Mouse (Mus musculus) intestine, embryonic 16.5 days (tissue): ENCODE results near the gene Gba. TPM values are rescaled to one million over a fixed set of nuclear protein-coding genes. Genes with fewer than 3 reads are reported as not detected.

ENCODE experiments used
- ATAC-seq: fragments of 200-750 bp; cut with Nextera tagmentation; 2 replicates; pipeline ENCODE4 v1.8.0; 2017; ENCODE audit warnings: moderate TSS enrichment, moderate library complexity
- H3K27ac ChIP-seq: fragments of 300-500 bp; sonication (generic); 2 replicates; pipeline ENCODE4 v1.5.1; 2014; ENCODE audit warnings: mild to moderate bottlenecking, low read length
- H3K27me3 ChIP-seq: fragments of 300-500 bp; sonication (generic); replicated peaks from 2 replicates; pipeline ENCODE4 v1.6.1; 2014; ENCODE audit warnings: low read length, control low read depth, mixed read lengths; ENCODE audit not compliant: control insufficient read depth, insufficient read depth
- H3K36me3 ChIP-seq: fragments of 300-500 bp; sonication (generic); 2 replicates; pipeline ENCODE4 v1.6.1; 2014; ENCODE audit warnings: low read length, control low read depth; ENCODE audit not compliant: control insufficient read depth, insufficient read depth
- H3K4me1 ChIP-seq: fragments of 300-500 bp; sonication (generic); 2 replicates; pipeline ENCODE4 v1.6.1; 2014; ENCODE audit warnings: low read length, control low read depth, mixed read lengths; ENCODE audit not compliant: control insufficient read depth, insufficient read depth
- H3K4me2 ChIP-seq: fragments of 300-500 bp; sonication (generic); 2 replicates; pipeline ENCODE4 v1.6.1; 2014; ENCODE audit warnings: low read depth, low read length, control low read depth
- H3K4me3 ChIP-seq: fragments of 300-500 bp; sonication (generic); 2 replicates; pipeline ENCODE4 v1.5.1; 2014; ENCODE audit warnings: mild to moderate bottlenecking, low read length
- H3K9ac ChIP-seq: fragments of 300-500 bp; sonication (generic); 2 replicates; pipeline ENCODE4 v1.6.1; 2014; ENCODE audit warnings: low read depth, low read length
- H3K9me3 ChIP-seq: fragments of 300-500 bp; sonication (generic); 2 replicates; pipeline ENCODE4 v1.6.1; 2016; ENCODE audit warnings: low read length, control low read depth; ENCODE audit not compliant: control insufficient read depth
- WGBS: fragments of 180-500 bp; shearing (Covaris S2); extraction: QIAGEN DNeasy Blood & Tissue Kit; methylation state at CpG from one replicate; pipeline ENCODE4 v1.1.7; 2014; 5-methylcytosine and 5-hydroxymethylcytosine counted together
- polyA plus RNA-seq: library from polyadenylated mRNA; unstranded; fragments of >200 nt; fragmentation: Nextera tagmentation; extraction: Ambion mirVana; gene quantifications from 2 replicates; pipeline ENCODE4 v1.2.1, GENCODE M21; 2015

Gba gene
- polyA plus RNA-seq, 1 experiment from 2014 or later: 73.1 TPM

DNA sequence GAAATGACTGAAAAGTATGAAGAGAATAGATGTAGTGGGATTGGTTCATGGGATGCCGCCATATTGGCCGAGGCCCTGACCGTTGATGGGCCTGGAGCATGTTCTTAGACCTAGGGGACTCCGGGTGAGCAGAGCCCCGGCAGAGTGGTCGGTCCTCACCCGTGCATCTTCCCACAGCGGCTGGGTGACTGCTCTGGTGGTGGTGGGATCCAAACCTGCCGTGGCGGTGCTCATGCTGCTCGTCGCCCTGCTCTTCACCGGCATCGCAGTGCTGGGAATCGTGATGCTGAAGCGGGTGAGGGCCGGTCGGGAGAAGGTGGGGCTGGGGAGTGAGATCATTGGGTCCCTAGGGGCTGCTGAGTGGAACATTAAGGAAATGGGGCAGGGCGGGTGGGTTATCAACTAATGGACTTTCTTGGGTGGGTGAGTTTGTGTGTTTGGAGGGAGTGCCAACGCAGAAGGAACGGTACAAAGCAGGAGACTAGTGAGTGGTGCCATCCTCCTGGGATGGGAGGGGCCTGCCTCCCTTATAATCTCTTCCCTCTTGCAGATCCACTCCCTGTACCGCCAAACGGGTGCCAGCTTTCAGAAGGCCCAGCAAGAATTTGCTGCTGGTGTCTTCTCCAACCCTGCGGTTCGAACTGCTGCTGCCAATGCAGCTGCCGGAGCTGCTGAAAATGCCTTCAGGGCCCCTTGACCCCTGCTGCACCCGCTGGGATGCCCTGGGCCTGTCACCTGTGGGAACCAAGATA is 20.8 kb upstream of the Gba start:
- Histone ChIP-seq H3K9me3 (no peaks in the 10 kb centered on the region), H3K4me3 (no peak overlapping the region), H3K27me3 (no peaks in the 10 kb centered on the region), H3K4me2 (no peak overlapping the region), H3K27ac (no peak overlapping the region), H3K9ac (no peak overlapping the region), H3K4me1 (peaks cover 37% of the 10 kb centered on the region), H3K36me3 (peaks cover 6% of the 10 kb centered on the region; the same call in 1 of the 2 replicates)
- ATAC-seq: no peak
- 90% methylated on average over 27 of the region's 27 CpGs for WGBS

DNA sequence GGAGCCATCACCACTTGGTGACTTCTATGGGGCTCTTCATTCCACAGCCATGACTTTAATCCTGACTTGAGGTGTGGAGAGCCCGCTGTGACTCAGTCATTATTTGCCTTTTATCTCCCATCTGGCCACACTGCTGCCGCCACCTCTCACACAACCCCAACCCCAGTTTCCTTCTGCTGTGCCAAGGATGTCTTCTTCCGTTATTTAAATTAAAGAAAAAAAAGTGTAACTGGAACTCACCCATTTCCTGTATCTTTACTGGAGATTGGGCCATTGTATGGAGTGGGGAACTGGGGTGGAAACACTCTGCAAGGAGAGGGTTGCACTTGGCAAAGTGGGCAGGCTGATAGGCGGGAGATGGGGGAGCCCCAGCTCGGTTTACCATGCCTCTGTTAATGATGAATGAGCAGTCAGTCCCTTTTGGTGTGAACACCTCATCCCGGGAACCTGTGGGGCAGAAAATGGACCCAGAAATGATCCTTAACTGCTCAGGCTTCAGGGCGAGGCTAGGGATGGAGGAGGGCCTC is 20.1 kb upstream of the Gba start:
- Histone ChIP-seq H3K9ac (peak overlapping the region; percentile 85; the same call in 1 of the 2 replicates), H3K36me3 (peaks cover 6% of the 10 kb centered on the region; the same call in 1 of the 2 replicates), H3K4me3 (peak overlapping the region; percentile 75), H3K4me2 (peak overlapping the region; percentile 94), H3K27ac (peak overlapping the region; percentile 28; the same call in 1 of the 2 replicates), H3K27me3 (no peaks in the 10 kb centered on the region), H3K4me1 (peaks cover 37% of the 10 kb centered on the region), H3K9me3 (no peaks in the 10 kb centered on the region)
- 43% methylated on average over 7 of the region's 7 CpGs for WGBS
- ATAC-seq: no peak

DNA sequence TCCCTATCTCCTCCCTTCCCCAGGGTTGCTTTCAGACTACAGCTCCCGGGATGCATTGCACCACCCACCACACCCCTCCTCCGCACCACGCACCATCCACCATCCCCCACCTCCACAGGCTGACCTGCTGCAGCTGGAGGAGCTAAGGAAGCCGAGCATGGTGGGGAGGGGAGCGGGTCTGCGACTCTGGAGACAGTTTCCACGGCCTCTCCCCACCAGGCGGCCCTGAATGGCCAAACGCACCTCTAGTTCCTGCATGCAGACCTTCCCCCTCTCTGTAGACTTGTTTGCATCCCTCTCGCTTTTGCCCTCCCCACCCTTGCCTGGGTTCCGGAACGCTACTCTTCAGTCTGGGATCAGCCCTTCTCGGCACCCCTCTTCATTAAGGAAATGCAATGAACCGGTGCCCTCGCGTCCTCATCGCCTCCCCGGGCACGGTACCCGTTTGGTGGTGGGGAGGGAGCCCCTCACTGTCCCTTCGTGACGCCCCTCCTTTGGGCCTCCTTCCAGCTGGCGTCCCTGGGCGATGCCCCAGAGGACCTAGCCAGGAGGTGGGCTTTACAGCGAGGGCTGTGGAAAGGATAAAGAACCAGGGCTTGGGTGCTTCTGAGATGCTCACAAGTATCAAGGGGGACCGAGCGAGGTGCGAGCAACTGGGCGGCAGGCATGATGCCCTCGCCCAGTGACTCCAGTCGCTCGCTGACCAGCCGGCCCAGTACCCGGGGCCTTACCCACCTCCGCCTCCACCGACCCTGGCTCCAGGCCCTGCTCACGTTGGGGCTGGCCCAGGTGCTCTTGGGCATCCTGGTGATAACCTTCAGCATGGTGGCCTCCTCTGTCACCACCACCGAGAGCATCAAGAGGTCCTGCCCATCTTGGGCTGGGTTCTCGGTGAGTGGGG is 19.4 kb upstream of the Gba start, which contains the start of gene Fam189b:
Gene Fam189b, plus strand, starts transcription at position 86 of the 901 bp plus-strand sequence.
- ATAC-seq: peak; percentile 95
- Histone ChIP-seq H3K9ac (peak within 1 kb of the TSS; percentile 85), H3K27ac (peak within 1 kb of the TSS; percentile 72), H3K4me3 (peak within 1 kb of the TSS; percentile 75), H3K9me3 (no peaks in the 10 kb centered on the region), H3K4me1 (peaks cover 36% of the 10 kb centered on the region), H3K27me3 (no peaks in the 10 kb centered on the region), H3K4me2 (peak within 1 kb of the TSS; percentile 94), H3K36me3 (peaks cover 9% of the 10 kb centered on the region; the same call in 1 of the 2 replicates)
- 9% methylated on average over 39 of the region's 39 CpGs for WGBS

DNA sequence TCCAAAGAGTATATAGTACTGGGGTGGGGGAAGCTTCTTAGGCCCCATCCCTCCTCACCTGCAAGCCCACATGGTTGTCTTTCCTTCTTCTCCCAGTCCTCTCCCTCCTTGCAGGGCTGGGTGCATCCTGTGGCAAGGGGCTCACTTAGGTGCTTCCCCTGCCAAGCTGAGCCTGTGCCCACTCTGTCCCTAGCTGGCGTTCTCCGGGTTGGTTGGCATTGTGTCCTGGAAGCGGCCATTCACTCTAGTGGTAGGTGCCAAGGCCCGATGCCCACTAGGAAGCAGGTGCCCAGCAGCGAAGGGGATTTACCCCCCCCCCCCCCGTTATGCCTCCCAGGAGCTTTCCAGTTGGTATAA is 18.8 kb upstream of the Gba start:
- Histone ChIP-seq H3K27ac (no peak overlapping the region), H3K4me1 (peaks cover 29% of the 10 kb centered on the region), H3K27me3 (no peaks in the 10 kb centered on the region), H3K9me3 (no peaks in the 10 kb centered on the region), H3K36me3 (peaks cover 9% of the 10 kb centered on the region; the same call in 1 of the 2 replicates), H3K9ac (peak overlapping the region; percentile 85), H3K4me3 (peak overlapping the region; percentile 75), H3K4me2 (peak overlapping the region; percentile 94)
- 81% methylated on average over 6 of the region's 6 CpGs for WGBS
- no peak for ATAC-seq

DNA sequence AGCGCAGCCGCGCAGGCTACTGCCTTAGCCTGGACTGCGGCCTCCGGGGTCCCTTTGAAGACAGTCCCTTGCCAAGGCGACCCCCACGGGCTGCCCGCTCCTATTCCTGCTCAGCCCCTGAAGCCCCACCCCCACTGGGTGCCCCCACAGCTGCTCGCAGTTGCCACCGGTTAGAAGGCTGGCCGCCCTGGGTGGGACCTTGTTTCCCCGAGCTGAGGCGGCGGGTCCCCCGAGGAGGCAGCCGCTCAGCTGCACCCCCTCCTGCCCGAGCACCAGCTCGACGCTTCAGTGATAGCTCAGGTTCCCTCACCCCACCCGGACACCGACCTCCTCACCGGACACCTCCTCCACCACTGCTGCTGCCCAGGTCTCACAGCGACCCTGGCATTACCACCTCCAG is 15.5 kb upstream of the Gba start:
- no peak for ATAC-seq
- Histone ChIP-seq H3K27me3 (no peaks in the 10 kb centered on the region), H3K9ac (no peak overlapping the region), H3K27ac (no peak overlapping the region), H3K4me2 (no peak overlapping the region), H3K9me3 (no peaks in the 10 kb centered on the region), H3K36me3 (0 out of 2 replicates have a peak, but pooled peaks cover 3% of the 10 kb centered on the region), H3K4me3 (no peak overlapping the region), H3K4me1 (peaks cover 28% of the 10 kb centered on the region)
- 64% methylated on average over 23 of the region's 23 CpGs for WGBS

DNA sequence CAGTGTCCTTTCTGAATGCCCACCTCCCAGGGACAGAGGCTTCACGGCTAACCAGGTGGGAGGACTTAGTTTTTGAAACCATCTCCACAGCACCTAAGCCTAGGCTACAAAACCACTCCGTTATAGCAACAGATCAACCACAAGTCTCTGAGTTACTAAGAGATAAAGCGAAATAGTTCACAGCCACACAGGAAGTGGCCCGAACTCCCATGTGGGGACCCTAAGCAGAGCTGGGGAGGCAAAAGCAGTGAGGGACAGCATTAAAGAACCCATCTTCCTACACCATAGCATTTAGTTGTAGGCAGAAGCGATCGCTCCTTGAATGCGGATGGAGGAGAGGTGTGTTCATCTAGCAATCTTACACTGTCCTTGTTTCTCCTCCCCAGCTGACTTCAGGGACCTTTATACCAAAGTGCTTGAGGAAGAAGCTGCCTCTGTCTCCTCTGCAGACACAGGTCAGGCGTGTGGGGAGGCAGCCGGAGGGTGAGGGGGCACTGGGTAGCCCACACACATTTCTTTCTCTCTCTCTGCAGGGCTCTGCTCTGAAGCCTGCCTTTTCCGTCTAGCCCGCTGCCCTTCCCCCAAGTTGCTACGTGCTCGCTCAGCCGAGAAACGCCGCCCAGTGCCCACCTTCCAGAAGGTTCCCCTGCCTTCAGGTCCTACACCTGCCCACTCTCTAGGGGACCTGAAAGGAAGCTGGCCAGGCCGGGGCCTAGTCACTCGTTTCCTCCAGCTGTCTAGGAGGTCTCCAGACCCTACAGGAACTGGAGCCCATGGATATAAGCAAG is 14.8 kb upstream of the Gba start:
- ATAC-seq: no peak
- H3K4me2 ChIP-seq: no peak overlapping the region
- no peak overlapping the region for H3K4me3 ChIP-seq
- no peak overlapping the region for H3K9ac ChIP-seq
- 76% methylated on average over 18 of the region's 18 CpGs for WGBS
- H3K9me3 ChIP-seq: no peaks in the 10 kb centered on the region
- peaks cover 22% of the 10 kb centered on the region for H3K4me1 ChIP-seq
- H3K27ac ChIP-seq: no peak overlapping the region
- H3K27me3 ChIP-seq: no peaks in the 10 kb centered on the region
- H3K36me3 ChIP-seq: 0 out of 2 replicates have a peak, but pooled peaks cover 3% of the 10 kb centered on the region

DNA sequence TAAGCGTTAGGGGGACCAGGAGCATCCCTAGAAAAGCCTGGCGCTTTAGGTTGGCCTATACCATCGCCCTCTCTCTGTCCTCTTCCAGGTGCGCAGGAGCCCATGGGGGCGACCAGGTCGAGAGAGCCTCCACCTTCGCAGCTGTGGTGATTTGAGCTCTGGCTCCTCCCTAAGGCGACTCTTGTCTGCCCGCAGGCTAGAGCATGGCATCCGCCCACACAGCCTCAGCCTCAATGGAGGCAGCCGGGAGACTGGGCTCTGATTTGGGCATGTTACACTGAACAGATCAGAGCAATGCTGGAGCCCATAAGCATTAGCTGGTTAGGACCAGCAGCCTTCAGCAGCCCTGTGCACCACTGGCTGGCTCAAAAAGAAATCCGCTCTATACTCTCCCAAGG is 14.3 kb upstream of the Gba start:
- Histone ChIP-seq H3K27ac (no peak overlapping the region), H3K9ac (no peak overlapping the region), H3K4me2 (no peak overlapping the region), H3K27me3 (no peaks in the 10 kb centered on the region), H3K4me1 (peaks cover 19% of the 10 kb centered on the region), H3K9me3 (no peaks in the 10 kb centered on the region), H3K4me3 (no peak overlapping the region), H3K36me3 (0 out of 2 replicates have a peak, but pooled peaks cover 3% of the 10 kb centered on the region)
- no peak for ATAC-seq
- WGBS: 69% methylated on average over 12 of the region's 12 CpGs

DNA sequence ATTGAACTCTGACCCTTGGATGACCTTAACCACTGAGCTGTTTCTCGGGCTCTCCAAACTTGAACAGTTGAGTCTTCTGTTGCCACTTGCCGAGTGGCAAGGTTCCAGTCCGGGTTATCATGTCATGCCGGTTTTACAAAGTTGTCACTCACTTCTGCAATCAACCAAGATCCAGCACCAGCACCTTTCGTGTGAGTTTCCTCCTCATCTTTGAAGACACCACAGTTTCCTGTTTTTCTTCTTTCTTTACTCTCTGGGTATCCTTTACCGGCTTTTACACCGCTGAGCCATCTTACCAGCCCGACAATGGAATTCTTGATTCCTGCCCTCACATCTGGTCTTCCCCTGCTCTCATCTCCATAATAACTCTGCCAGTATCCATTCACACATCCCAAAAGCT is 12.3 kb upstream of the Gba start:
- Histone ChIP-seq H3K27me3 (no peaks in the 10 kb centered on the region), H3K36me3 (0 out of 2 replicates have a peak, but pooled peaks cover 3% of the 10 kb centered on the region), H3K27ac (no peak overlapping the region), H3K9ac (no peak overlapping the region), H3K4me1 (no peaks in the 10 kb centered on the region), H3K4me2 (no peak overlapping the region), H3K4me3 (no peak overlapping the region), H3K9me3 (no peaks in the 10 kb centered on the region)
- no peak for ATAC-seq
- 79% methylated on average over 8 of the region's 8 CpGs for WGBS
